Mouse (Mus musculus): ENCODE measurements at regions not wholly inside any gene's neighbourhood (a gene's known extent, or its start where the extent isn't known, plus 50 kb on each side); places are given as distances from the start of the nearest gene placed in this dataset.

- Histone ChIP-seq H3K9me3 (no peaks in the 10 kb centered on the region), H3K4me2 (no peak overlapping the region), H3K4me1 (no peaks in the 10 kb centered on the region), H3K4me3 (no peak overlapping the region), H3K9ac (no peak overlapping the region), H3K36me3 (replicated peaks) (no peaks in the 10 kb centered on the region), H3K27ac (no peak overlapping the region), H3K27me3 (replicated peaks) (no peaks in the 10 kb centered on the region)
- no peak for ATAC-seq (replicated peaks)
- 84% methylated on average over 2 of the region's 2 CpGs for WGBS
Measured at GRCm38 (mm10) chr10:99919925-99920324, 95.5 kb upstream of the Kitl start.

- no peak overlapping the region for H3K4me2 ChIP-seq
- no peak for ATAC-seq (replicated peaks)
Measured at GRCm38 (mm10) chr10:99918567-99919320, 96.7 kb upstream of the Kitl start.

GRCm38 (mm10) chr10:99913846-99914187 lies 101.6 kb upstream of the Kitl start:
- Histone ChIP-seq H3K4me1 (no peaks in the 10 kb centered on the region), H3K4me3 (no peak overlapping the region), H3K9ac (no peak overlapping the region), H3K27ac (no peak overlapping the region), H3K9me3 (no peaks in the 10 kb centered on the region), H3K27me3 (replicated peaks) (no peaks in the 10 kb centered on the region), H3K4me2 (no peak overlapping the region), H3K36me3 (replicated peaks) (no peaks in the 10 kb centered on the region)
- WGBS: 93% methylated on average over 4 of the region's 4 CpGs
- no peak for ATAC-seq (replicated peaks)

More at GRCm38 (mm10) chr10:99918567-99919320, 96.7 kb upstream of the Kitl start:
- no peaks in the 10 kb centered on the region for H3K4me1 ChIP-seq
- H3K36me3 ChIP-seq (replicated peaks): no peaks in the 10 kb centered on the region
- no peak overlapping the region for H3K27ac ChIP-seq
- H3K9me3 ChIP-seq: no peaks in the 10 kb centered on the region
- H3K4me3 ChIP-seq: no peak overlapping the region
- WGBS: 91% methylated on average over 7 of the region's 7 CpGs
- H3K27me3 ChIP-seq (replicated peaks): no peaks in the 10 kb centered on the region
- no peak overlapping the region for H3K9ac ChIP-seq

GRCm38 (mm10) chr10:99913001-99913845 lies 102.2 kb upstream of the Kitl start:
- ATAC-seq (replicated peaks): no peak
- Histone ChIP-seq H3K4me3 (no peak overlapping the region), H3K27me3 (replicated peaks) (no peaks in the 10 kb centered on the region), H3K4me2 (no peak overlapping the region), H3K9ac (no peak overlapping the region), H3K4me1 (no peaks in the 10 kb centered on the region), H3K36me3 (replicated peaks) (no peaks in the 10 kb centered on the region), H3K27ac (no peak overlapping the region), H3K9me3 (no peaks in the 10 kb centered on the region)
- 72% methylated on average over 20 of the region's 20 CpGs for WGBS

- no peak overlapping the region for H3K27ac ChIP-seq
- no peak overlapping the region for H3K9ac ChIP-seq
- no peaks in the 10 kb centered on the region for H3K9me3 ChIP-seq
- no peak overlapping the region for H3K4me3 ChIP-seq
- no peaks in the 10 kb centered on the region for H3K4me1 ChIP-seq
- H3K36me3 ChIP-seq (replicated peaks): no peaks in the 10 kb centered on the region
- no peaks in the 10 kb centered on the region for H3K27me3 ChIP-seq (replicated peaks)
- no peak overlapping the region for H3K4me2 ChIP-seq
- no peak for ATAC-seq (replicated peaks)
- 84% methylated on average over 4 of the region's 4 CpGs for WGBS
Measured at GRCm38 (mm10) chr10:99910011-99910723, 105.3 kb upstream of the Kitl start.

GRCm38 (mm10) chr10:99908044-99908443 lies 107.4 kb upstream of the Kitl start:
- Histone ChIP-seq H3K27ac (no peak overlapping the region), H3K27me3 (replicated peaks) (no peaks in the 10 kb centered on the region), H3K4me1 (no peaks in the 10 kb centered on the region), H3K9me3 (no peaks in the 10 kb centered on the region), H3K4me2 (no peak overlapping the region), H3K36me3 (replicated peaks) (no peaks in the 10 kb centered on the region), H3K9ac (no peak overlapping the region), H3K4me3 (no peak overlapping the region)
- WGBS: 67% methylated on average over 4 of the region's 4 CpGs
- ATAC-seq (replicated peaks): no peak

GRCm38 (mm10) chr10:99906778-99907435 lies 108.5 kb upstream of the Kitl start:
- no peaks in the 10 kb centered on the region for H3K27me3 ChIP-seq (replicated peaks)
- no peaks in the 10 kb centered on the region for H3K36me3 ChIP-seq (replicated peaks)
- 91% methylated on average over 6 of the region's 6 CpGs for WGBS
- ATAC-seq (replicated peaks): no peak
- H3K4me2 ChIP-seq: no peak overlapping the region
- H3K27ac ChIP-seq: no peak overlapping the region
- H3K9me3 ChIP-seq: no peaks in the 10 kb centered on the region
- no peak overlapping the region for H3K4me3 ChIP-seq
- H3K9ac ChIP-seq: no peak overlapping the region
- no peaks in the 10 kb centered on the region for H3K4me1 ChIP-seq

- ATAC-seq (replicated peaks): no peak
- no peaks in the 10 kb centered on the region for H3K9me3 ChIP-seq
- no peak overlapping the region for H3K4me2 ChIP-seq
- H3K4me1 ChIP-seq: no peaks in the 10 kb centered on the region
- no peak overlapping the region for H3K27ac ChIP-seq
- H3K27me3 ChIP-seq (replicated peaks): no peaks in the 10 kb centered on the region
- H3K4me3 ChIP-seq: no peak overlapping the region
- no peaks in the 10 kb centered on the region for H3K36me3 ChIP-seq (replicated peaks)
- 77% methylated on average over 9 of the region's 9 CpGs for WGBS
- H3K9ac ChIP-seq: no peak overlapping the region
Measured at GRCm38 (mm10) chr10:99902280-99903231, 112.9 kb upstream of the Kitl start.

GRCm38 (mm10) chr10:99900955-99901835 lies 114.2 kb upstream of the Kitl start:
- no peak overlapping the region for H3K4me3 ChIP-seq
- no peaks in the 10 kb centered on the region for H3K27me3 ChIP-seq (replicated peaks)
- ATAC-seq (replicated peaks): no peak
- no peaks in the 10 kb centered on the region for H3K9me3 ChIP-seq
- 71% methylated on average over 8 of the region's 8 CpGs for WGBS
- no peaks in the 10 kb centered on the region for H3K36me3 ChIP-seq (replicated peaks)
- H3K9ac ChIP-seq: no peak overlapping the region
- no peak overlapping the region for H3K4me2 ChIP-seq
- no peak overlapping the region for H3K27ac ChIP-seq
- H3K4me1 ChIP-seq: no peaks in the 10 kb centered on the region

- no peaks in the 10 kb centered on the region for H3K27me3 ChIP-seq (replicated peaks)
- H3K4me3 ChIP-seq: no peak overlapping the region
- 77% methylated on average over 3 of the region's 3 CpGs for WGBS
- ATAC-seq (replicated peaks): no peak
- no peak overlapping the region for H3K4me2 ChIP-seq
- H3K9ac ChIP-seq: no peak overlapping the region
- no peaks in the 10 kb centered on the region for H3K4me1 ChIP-seq
- no peaks in the 10 kb centered on the region for H3K36me3 ChIP-seq (replicated peaks)
- H3K9me3 ChIP-seq: no peaks in the 10 kb centered on the region
- no peak overlapping the region for H3K27ac ChIP-seq
Measured at GRCm38 (mm10) chr10:99893999-99894398, 121.4 kb upstream of the Kitl start.

All from midbrain, embryonic 15.5 days (tissue).